Mouse (Mus musculus) hindbrain, embryonic 16.5 days (tissue): ENCODE measurements at regions not wholly inside any gene's neighbourhood (a gene's known extent, or its start where the extent isn't known, plus 50 kb on each side); places are given as distances from the start of the nearest gene placed in this dataset.

Experiments
- ATAC-seq: fragments of 200-750 bp; cut with Nextera tagmentation; 2 replicates; pipeline ENCODE4 v1.8.0; 2017; ENCODE audit warnings: moderate TSS enrichment, moderate library complexity
- H3K27ac ChIP-seq: fragments of 300-500 bp; sonication (generic); 2 replicates; pipeline ENCODE4 v1.5.1; 2014; ENCODE audit warnings: low read depth, mild to moderate bottlenecking, control low read depth, low read length, moderate library complexity
- H3K27me3 ChIP-seq: fragments of 300-500 bp; sonication (generic); replicated peaks from 2 replicates; pipeline ENCODE4 v1.6.1; 2014; ENCODE audit warnings: low read length; ENCODE audit not compliant: control insufficient read depth, insufficient read depth
- H3K36me3 ChIP-seq: fragments of 300-500 bp; sonication (generic); 2 replicates; pipeline ENCODE4 v1.6.1; 2014; ENCODE audit warnings: mild to moderate bottlenecking, low read length, moderate library complexity, mixed read lengths; ENCODE audit not compliant: control insufficient read depth, insufficient read depth
- H3K4me1 ChIP-seq: fragments of 300-500 bp; sonication (generic); 2 replicates; pipeline ENCODE4 v1.6.1; 2014; ENCODE audit warnings: low read depth, low read length; ENCODE audit not compliant: control insufficient read depth, insufficient read depth
- H3K4me2 ChIP-seq: fragments of 300-500 bp; sonication (generic); 2 replicates; pipeline ENCODE4 v1.6.1; 2014; ENCODE audit warnings: mild to moderate bottlenecking, low read length, control low read depth, moderate library complexity
- H3K4me3 ChIP-seq: fragments of 300-500 bp; sonication (generic); 2 replicates; pipeline ENCODE4 v1.5.1; 2014; ENCODE audit warnings: mild to moderate bottlenecking, low read length, control low read depth, moderate library complexity
- H3K9ac ChIP-seq: fragments of 300-500 bp; sonication (generic); 2 replicates; pipeline ENCODE4 v1.6.1; 2014; ENCODE audit warnings: low read depth, mild to moderate bottlenecking, control low read depth, low read length, moderate library complexity
- H3K9me3 ChIP-seq: fragments of 300-500 bp; sonication (generic); 2 replicates; pipeline ENCODE4 v1.6.1; 2014; ENCODE audit warnings: mild to moderate bottlenecking, low read length, moderate library complexity; ENCODE audit not compliant: control insufficient read depth
- WGBS: fragments of 180-500 bp; shearing (Covaris S2); extraction: QIAGEN DNeasy Blood & Tissue Kit; methylation state at CpG from one replicate; pipeline ENCODE4 v1.1.7; 2014; 5-methylcytosine and 5-hydroxymethylcytosine counted together

GRCm38 (mm10) chr4:82123733-82124132 is 581.8 kb downstream of the Nfib start:
- Histone ChIP-seq H3K4me1 (no peaks in the 10 kb centered on the region), H3K36me3 (no peaks in the 10 kb centered on the region), H3K27ac (no peak overlapping the region), H3K4me3 (no peak overlapping the region), H3K9me3 (no peaks in the 10 kb centered on the region), H3K4me2 (no peak overlapping the region), H3K9ac (no peak overlapping the region), H3K27me3 (no peaks in the 10 kb centered on the region)
- 83% methylated on average over 5 of the region's 5 CpGs for WGBS
- no peak for ATAC-seq

- no peak overlapping the region for H3K4me3 ChIP-seq
- no peaks in the 10 kb centered on the region for H3K27me3 ChIP-seq
- 91% methylated on average over 1 of the region's 1 CpGs for WGBS
- H3K36me3 ChIP-seq, result no peaks in the 10 kb centered on the region
- H3K27ac ChIP-seq, result no peak overlapping the region
- ATAC-seq, result no peak
- H3K4me1 ChIP-seq, result no peaks in the 10 kb centered on the region
- H3K9me3 ChIP-seq, result no peaks in the 10 kb centered on the region
- H3K4me2 ChIP-seq, result no peak overlapping the region
- H3K9ac ChIP-seq, result no peak overlapping the region
These were observed 582.4 kb downstream of the Nfib start for GRCm38 (mm10) chr4:82123101-82123500.

- WGBS, result 65% methylated on average over 4 of the region's 4 CpGs
These were observed 584.8 kb downstream of the Nfib start for GRCm38 (mm10) chr4:82120796-82121195.

GRCm38 (mm10) chr4:82120326-82120725 is 585.2 kb downstream of the Nfib start:
- no peak overlapping the region for H3K27ac ChIP-seq
- no peak overlapping the region for H3K9ac ChIP-seq
- H3K4me3 ChIP-seq, result no peak overlapping the region
- no peak overlapping the region for H3K4me2 ChIP-seq
- no peaks in the 10 kb centered on the region for H3K36me3 ChIP-seq
- no peaks in the 10 kb centered on the region for H3K27me3 ChIP-seq
- WGBS, result 42% methylated on average over 1 of the region's 1 CpGs
- no peaks in the 10 kb centered on the region for H3K9me3 ChIP-seq
- no peaks in the 10 kb centered on the region for H3K4me1 ChIP-seq
- no peak for ATAC-seq

More at GRCm38 (mm10) chr4:82120796-82121195, 584.8 kb downstream of the Nfib start:
- no peak overlapping the region for H3K4me3 ChIP-seq
- H3K27ac ChIP-seq, result no peak overlapping the region
- H3K4me1 ChIP-seq, result no peaks in the 10 kb centered on the region
- no peak overlapping the region for H3K4me2 ChIP-seq
- no peak for ATAC-seq
- no peak overlapping the region for H3K9ac ChIP-seq
- no peaks in the 10 kb centered on the region for H3K36me3 ChIP-seq
- no peaks in the 10 kb centered on the region for H3K9me3 ChIP-seq
- H3K27me3 ChIP-seq, result no peaks in the 10 kb centered on the region

GRCm38 (mm10) chr4:82101837-82102236 is 603.7 kb downstream of the Nfib start:
- no peak for ATAC-seq
- Histone ChIP-seq H3K4me2 (no peak overlapping the region), H3K36me3 (no peaks in the 10 kb centered on the region), H3K27ac (no peak overlapping the region), H3K4me3 (no peak overlapping the region), H3K9ac (no peak overlapping the region), H3K4me1 (no peaks in the 10 kb centered on the region; the same call in 1 of the 2 replicates), H3K27me3 (no peaks in the 10 kb centered on the region), H3K9me3 (no peaks in the 10 kb centered on the region)
- WGBS, result 96% methylated on average over 1 of the region's 1 CpGs

- no peak overlapping the region for H3K4me2 ChIP-seq
- 50% methylated on average over 6 of the region's 6 CpGs for WGBS
- H3K4me1 ChIP-seq, result no peaks in the 10 kb centered on the region; the same call in 1 of the 2 replicates
- no peak for ATAC-seq
- H3K9me3 ChIP-seq, result no peaks in the 10 kb centered on the region
- no peak overlapping the region for H3K9ac ChIP-seq
- no peak overlapping the region for H3K4me3 ChIP-seq
- no peaks in the 10 kb centered on the region for H3K27me3 ChIP-seq
- no peaks in the 10 kb centered on the region for H3K36me3 ChIP-seq
- H3K27ac ChIP-seq, result no peak overlapping the region
These were observed 605.6 kb downstream of the Nfib start for GRCm38 (mm10) chr4:82099970-82100368.

- Histone ChIP-seq H3K9ac (no peak overlapping the region), H3K27ac (no peak overlapping the region), H3K4me1 (no peaks in the 10 kb centered on the region; the same call in 1 of the 2 replicates), H3K4me3 (no peak overlapping the region), H3K36me3 (no peaks in the 10 kb centered on the region), H3K9me3 (no peaks in the 10 kb centered on the region), H3K4me2 (no peak overlapping the region), H3K27me3 (no peaks in the 10 kb centered on the region)
- 61% methylated on average over 13 of the region's 13 CpGs for WGBS
- ATAC-seq, result peak; percentile 71; the same call in 1 of the 2 replicates
These were observed 606.3 kb downstream of the Nfib start for GRCm38 (mm10) chr4:82098986-82099969.

- no peak for ATAC-seq
These were observed 613.0 kb downstream of the Nfib start for GRCm38 (mm10) chr4:82092296-82093230.

GRCm38 (mm10) chr4:82089657-82090056 is 615.9 kb downstream of the Nfib start:
- Histone ChIP-seq H3K4me1 (no peaks in the 10 kb centered on the region), H3K9me3 (no peaks in the 10 kb centered on the region), H3K36me3 (no peaks in the 10 kb centered on the region), H3K27me3 (no peaks in the 10 kb centered on the region), H3K9ac (no peak overlapping the region), H3K27ac (no peak overlapping the region), H3K4me2 (no peak overlapping the region), H3K4me3 (no peak overlapping the region)
- ATAC-seq, result no peak
- 97% methylated on average over 5 of the region's 5 CpGs for WGBS

More at GRCm38 (mm10) chr4:82092296-82093230, 613.0 kb downstream of the Nfib start:
- WGBS, result 73% methylated on average over 5 of the region's 5 CpGs
- H3K9me3 ChIP-seq, result no peaks in the 10 kb centered on the region
- no peaks in the 10 kb centered on the region for H3K27me3 ChIP-seq
- H3K4me3 ChIP-seq, result no peak overlapping the region
- H3K4me1 ChIP-seq, result no peaks in the 10 kb centered on the region
- no peak overlapping the region for H3K27ac ChIP-seq
- H3K4me2 ChIP-seq, result no peak overlapping the region
- no peak overlapping the region for H3K9ac ChIP-seq
- no peaks in the 10 kb centered on the region for H3K36me3 ChIP-seq
